Mouse (Mus musculus) regulatory T cell (primary cell): ENCODE measurements around the gene Fgd3.

ENCODE experiments used
- in situ Hi-C: fragments of 300-600 bp; cut with MboI, MseI; formaldehyde crosslinking; loops from one replicate; pipeline ENCODE4 v1.15.1; 2025; ENCODE audit warnings: high pct_unique_total_duplicates

Gene Fgd3

GRCm38 (mm10) chr13:49250716-49251517 lies 69.2 kb downstream of the Fgd3 start:
- in situ Hi-C loops, result no loop called here

DNA sequence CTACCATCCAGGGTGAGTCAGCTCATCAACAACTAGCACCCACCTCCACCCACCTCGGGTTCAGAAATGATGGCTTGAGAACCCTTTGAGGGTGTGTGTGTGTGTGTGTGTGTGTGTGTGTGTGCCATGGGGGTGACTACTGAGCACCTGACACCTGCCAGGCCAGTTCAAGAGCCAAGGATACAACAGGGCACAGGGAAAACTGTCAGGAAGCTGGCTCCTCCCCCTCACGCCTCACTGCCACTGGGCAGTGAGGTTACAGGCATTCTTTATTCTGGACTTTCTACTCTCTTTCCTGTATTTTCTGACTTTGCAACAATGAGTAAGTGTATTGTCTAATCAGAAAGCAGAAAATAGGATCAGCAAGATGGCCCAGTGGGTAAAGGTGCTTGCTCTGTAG lies 70.5 kb downstream of the Fgd3 start:
- in situ Hi-C loops, result no loop called here

DNA sequence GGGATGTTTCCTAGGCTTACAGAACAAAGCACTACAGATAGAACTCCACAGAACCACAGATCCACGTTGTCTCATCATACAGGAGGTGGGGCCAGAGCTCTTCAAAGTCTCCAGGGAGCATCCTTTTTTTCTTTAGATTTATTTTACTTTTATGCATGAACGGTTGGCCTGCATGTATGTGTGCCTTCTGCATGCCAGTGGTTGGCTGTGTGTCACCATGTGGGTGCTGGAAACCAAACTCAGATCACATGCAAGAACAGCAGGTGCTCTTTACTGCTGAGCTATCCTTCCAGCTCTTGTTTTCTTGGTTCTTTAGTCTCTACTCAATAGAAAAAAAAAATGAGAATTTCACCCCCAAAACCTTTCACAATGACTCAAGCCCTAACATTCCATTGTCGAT lies 71.2 kb downstream of the Fgd3 start:
- in situ Hi-C loops, result no loop called here

- in situ Hi-C loops, result no loop called here
These were observed 71.6 kb downstream of the Fgd3 start, which contains the start of gene Susd3 for GRCm38 (mm10) chr13:49248467-49248862. TSS of gene Susd3 (minus strand) at chr13:49248706.

DNA sequence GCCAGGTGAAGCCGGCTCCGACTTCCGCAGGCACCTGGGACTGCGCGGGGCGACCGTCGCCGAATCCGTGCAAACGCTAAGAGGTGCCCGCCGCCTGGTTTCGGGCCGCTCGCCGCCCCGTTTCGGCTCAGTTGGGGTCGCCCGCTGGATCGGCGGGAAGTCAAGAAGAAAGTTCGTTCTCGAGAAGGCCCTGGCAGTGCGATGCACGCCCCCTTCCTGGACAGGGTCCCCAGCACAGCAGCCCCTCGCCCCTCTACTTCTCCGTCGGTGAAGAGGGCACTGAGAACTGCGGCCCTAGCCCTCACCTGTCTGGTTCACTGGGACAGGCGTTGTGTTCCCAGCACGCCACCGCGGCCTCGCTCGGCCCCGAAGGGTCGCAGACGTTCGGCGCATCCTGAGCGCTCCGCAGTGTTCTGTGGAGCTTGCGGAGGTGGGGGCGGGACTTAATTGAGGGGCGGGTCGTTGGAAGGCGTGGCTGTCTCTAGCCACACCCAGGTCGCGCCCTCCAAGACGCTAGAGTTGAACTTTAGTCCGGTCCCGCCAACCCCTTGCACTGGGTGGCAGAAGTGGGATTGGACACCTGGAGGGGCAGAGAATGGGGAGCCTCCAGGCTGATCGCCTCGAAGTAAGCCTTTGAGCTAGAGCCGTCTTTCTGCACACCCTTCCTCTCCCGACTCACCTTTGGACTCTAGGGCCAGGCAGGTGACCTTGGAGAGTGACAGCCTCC lies 72.2 kb downstream of the Fgd3 start:
- in situ Hi-C loops, result no loop called here

- in situ Hi-C loops, result no loop called here
These were observed 72.8 kb downstream of the Fgd3 start for GRCm38 (mm10) chr13:49247232-49247739.

DNA sequence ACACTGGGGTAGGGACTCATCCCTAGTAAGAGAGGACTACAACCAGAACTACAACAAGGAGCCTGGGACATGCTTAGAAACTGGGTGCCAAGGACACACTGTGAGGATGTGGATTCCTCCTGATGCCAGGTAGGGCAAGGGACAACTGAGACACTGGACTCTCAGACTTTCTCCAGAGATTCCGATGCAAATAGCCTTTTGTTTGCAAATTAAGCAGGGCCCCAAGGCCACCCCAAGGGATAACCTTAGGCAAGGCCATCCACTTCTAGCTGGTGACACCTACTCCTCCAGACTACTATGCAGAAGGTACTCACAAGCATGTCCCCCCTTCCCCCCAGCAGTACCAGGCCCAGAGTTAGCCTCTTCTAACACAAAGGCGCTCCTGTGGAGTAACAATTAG lies 73.5 kb downstream of the Fgd3 start:
- in situ Hi-C loops, result no loop called here

- in situ Hi-C loops, result no loop called here
These were observed 74.1 kb downstream of the Fgd3 start for GRCm38 (mm10) chr13:49246011-49246410.

DNA sequence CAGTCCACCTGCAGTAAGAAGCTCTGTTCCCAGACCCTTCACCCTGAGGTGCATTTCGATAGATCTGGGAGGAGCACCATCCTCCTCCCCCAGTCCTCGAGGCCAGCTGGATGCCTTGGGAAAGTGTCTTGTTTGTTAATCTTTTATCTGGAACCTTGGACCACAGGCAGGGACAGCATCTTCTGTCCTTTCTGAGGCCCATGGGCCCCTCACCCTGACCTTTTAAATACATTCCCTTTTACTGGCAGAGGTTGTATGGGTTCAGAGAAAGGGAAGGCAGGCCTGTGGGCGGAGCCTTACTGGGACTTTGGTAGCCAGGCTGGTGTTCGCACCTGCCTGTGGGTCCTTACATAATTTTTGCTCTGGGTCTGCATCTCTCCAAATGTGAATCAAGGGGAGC lies 74.9 kb downstream of the Fgd3 start:
- in situ Hi-C loops, result no loop called here

DNA sequence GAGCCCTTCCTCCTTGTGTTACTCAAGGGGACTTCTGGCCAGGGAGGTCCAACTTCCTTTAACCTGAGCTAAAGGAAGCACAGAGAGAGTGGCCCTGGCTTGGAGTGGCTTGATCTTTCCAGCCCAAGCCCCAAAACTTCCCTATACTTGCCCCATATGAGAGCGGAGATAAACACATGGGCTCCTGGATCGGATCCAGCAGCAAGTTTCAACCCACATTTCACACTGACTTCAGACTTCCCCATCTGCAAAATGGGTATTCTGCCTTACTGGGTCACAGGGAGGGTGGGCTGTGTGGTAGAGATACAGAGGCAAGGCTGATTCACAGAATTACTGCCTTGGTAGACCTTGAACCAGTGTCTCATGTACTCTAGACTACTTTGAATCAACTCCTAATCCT lies 76.6 kb downstream of the Fgd3 start:
- in situ Hi-C loops, result no loop called here

- in situ Hi-C loops, result no loop called here
These were observed 77.6 kb downstream of the Fgd3 start for GRCm38 (mm10) chr13:49242321-49243065.

- in situ Hi-C loops, result no loop called here
These were observed 81.4 kb downstream of the Fgd3 start for GRCm38 (mm10) chr13:49238737-49239136.

GRCm38 (mm10) chr13:49237617-49238016 lies 82.5 kb downstream of the Fgd3 start:
- in situ Hi-C loops, result no loop called here

- in situ Hi-C loops, result no loop called here
These were observed 85.4 kb downstream of the Fgd3 start for GRCm38 (mm10) chr13:49234711-49235110.

- in situ Hi-C loops, result no loop called here
These were observed 86.1 kb downstream of the Fgd3 start for GRCm38 (mm10) chr13:49233792-49234572.

DNA sequence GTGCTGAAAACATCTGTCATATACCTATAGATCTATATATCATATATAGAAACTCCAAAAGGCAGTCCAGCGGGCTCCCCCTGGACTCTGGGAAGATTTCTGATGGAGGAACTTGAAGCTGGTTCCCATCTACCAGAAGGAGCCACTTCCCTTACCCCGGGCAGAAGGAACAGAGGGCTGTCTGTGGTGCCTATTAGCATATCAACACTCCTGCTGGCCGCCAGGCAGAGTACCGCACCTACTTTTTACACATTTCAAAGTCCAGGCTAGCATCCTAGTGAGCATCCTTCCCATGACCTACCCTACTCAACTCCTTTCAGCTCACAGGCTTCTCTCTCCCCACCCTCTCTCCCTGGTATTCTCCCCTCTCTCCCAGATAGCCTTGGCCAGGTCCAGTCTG lies 94.5 kb downstream of the Fgd3 start:
- in situ Hi-C loops, result no loop called here

GRCm38 (mm10) chr13:49225159-49225558 lies 95.0 kb downstream of the Fgd3 start:
- in situ Hi-C loops, result no loop called here

DNA sequence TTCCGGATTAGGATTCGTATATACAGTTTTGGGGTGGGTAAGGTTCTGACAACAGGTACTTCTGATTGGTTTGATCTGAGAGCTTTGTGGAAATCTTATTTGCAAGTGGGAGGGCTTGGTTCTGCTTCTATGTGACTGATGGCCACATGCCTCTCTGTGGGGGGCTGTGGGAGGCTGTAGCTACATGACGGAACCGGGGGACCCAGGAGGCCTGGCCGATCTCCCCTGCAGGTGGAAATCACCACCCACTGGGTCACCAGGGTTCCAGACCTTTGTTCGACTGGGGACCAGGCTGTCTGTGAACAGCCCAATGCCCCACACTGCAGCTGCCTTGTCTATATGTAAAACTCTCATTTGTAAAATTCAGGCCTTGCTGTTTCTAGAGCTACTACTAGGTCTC lies 95.4 kb downstream of the Fgd3 start:
- in situ Hi-C loops, result no loop called here

DNA sequence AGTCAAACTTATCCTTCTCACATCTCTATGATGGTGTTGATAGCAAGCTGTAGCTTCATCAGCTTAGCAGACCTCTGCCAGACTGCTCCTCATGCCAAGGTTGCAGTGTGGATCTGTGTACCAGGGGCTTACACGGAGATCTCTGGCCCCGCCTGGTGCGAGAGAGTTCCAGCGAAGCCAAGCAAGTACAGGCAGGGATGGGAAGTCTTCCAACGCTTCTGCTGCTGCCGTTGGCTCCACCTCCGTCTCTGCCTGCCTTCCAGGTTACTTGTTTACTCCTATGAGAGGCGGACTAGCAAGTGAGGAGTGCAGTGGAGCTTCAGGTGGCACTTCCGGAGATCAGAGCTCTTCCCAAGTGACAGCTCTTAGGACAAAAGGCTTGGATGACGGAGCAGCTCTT lies 95.8 kb downstream of the Fgd3 start:
- in situ Hi-C loops, result no loop called here

DNA sequence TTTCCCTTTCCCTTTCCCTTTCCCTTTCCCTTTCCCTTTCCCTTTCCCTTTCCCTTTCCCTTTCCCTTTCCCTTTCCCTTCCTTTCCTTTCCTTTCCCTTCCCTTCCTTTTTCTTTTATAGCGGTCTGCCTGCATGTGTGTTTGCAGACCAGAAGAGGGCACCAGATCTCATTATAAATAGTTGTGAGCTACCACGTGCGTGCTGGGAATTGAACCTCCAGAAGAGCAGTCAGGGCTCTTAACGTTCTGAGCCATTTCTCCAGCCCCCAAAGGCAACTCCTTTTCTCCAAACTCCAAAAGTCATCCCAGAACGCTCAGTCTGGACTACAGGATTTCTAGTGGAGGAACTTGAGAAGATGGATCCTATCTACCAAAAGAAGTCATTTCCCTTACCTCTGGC lies 99.2 kb downstream of the Fgd3 start:
- in situ Hi-C loops, result no loop called here

DNA sequence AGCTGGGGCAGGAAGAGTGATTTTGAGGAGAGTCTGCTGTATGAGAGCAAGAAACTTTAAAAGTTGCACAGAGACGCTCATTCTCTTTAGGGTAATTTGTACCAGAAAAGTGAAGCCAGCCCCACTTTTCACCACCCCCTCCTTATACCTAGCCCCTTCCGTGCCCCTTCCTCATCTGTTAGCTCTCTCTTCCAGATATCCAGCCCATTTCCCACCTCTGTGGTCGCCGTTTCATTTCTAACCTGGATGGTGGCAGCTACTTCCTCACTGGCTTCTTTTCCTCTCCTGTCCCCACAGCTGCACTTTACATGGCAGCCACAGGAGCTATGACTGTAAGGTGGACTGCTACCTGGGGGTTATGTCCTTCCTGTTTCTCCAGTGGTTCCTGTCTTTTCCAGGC lies 100.7 kb downstream of the Fgd3 start:
- in situ Hi-C loops, result no loop called here
